Mouse (Mus musculus) lung, adult 18-20 months (tissue): Measurements from ENCODE around the gene Gm13057.
"Not testable (repeated sequence)": the region's sequence is repeated elsewhere in the genome, so short reads cannot be mapped to it uniquely, and the experiment has no call there.

Experiments
- DNase-seq, 2 experiments: peaks; one replicate each; pipeline ENCODE4 v3.0.0; 2022; ENCODE audit warnings: mixed read lengths in 2 of 2

Gm13057 gene

GRCm38 (mm10) chr4:143551400-143551799 lies at the start of gene Gm13057, which contains the start of gene BC080695:
Gene Gm13057 (plus strand): TSS chr4:143551709.
Gene BC080695 (plus strand): TSS chr4:143551700.
- not testable (repeated sequence) for DNase-seq

GRCm38 (mm10) chr4:143511043-143511442 lies 40.5 kb upstream of the Gm13057 start, which contains the start of gene Gm13043:
Gene Gm13043 (plus strand): TSS chr4:143511343.
- DNase-seq: no peak

- not testable (repeated sequence) for DNase-seq
Measured at GRCm38 (mm10) chr4:143535654-143536053, 15.9 kb upstream of the Gm13057 start, which contains the start of gene Gm13040. Gene Gm13040 (plus strand): TSS chr4:143535954.
